Mouse (Mus musculus) erythroblast, embryonic 14.5 days (primary cell): ENCODE data around the gene Sgcb.

ENCODE experiments used
- GATA1 ChIP-seq: IDR thresholded peaks from 2 replicates; pipeline ENCODE4 v1.6.1; 2012; ENCODE audit warnings: low read length, inconsistent platforms, mixed read lengths
- TAL1 ChIP-seq: IDR thresholded peaks from 3 replicates; pipeline ENCODE4 v1.6.1; 2012; ENCODE audit warnings: low read length, inconsistent platforms, mixed read lengths

DNA sequence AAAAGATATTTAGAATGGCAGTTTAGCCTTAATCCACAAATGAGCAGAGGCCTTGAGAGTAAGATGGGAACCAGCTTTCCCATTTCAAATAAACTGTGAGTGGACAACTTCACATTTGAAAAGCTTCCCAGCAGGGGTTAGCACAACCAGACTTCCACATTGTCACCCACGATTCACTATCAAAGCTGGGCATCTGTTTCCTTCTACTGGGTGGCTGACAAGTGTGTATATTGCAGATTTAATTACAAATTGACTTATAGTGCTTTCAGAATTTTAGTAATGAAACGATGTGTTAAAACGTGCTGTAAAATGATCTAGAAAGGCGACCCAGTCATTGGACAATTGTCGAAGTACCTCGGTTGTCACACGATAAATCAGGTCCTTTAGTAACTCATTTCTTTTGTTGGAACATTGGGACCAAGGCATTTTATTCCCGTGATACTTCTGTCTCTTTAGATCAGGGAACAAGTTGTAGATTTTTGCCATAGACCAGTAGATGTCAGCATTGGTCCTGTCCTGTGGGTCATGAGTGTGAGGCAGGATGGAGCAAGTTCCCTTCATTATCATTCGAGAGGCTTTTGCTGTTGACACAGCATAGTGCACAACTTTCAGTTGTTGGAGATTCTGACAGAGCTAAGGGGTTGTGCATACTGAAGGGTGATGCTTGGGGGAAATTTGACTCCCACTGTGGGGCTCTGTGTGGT, 36.3 kb upstream of the Sgcb start:
- TF ChIP-seq GATA1: no peak
- no peak for TF ChIP-seq TAL1
